Mouse (Mus musculus) MEL (cell line): ENCODE measurements around the gene Trp53tg5.

ENCODE experiments used
- CHD1 ChIP-seq: IDR thresholded peaks from 2 replicates; pipeline ENCODE4 v1.6.1; 2012; ENCODE audit warnings: low read depth, mild to moderate bottlenecking, inconsistent platforms, low read length, improper control_type of control experiment
- CTCF ChIP-seq, 3 experiments: IDR thresholded peaks in 2 of 3; conservative IDR thresholded peaks in 1 of 3; 2 replicates each; pipeline ENCODE4 v1.5.1; 2011 to 2012; ENCODE audit warnings: low read length in 3 of 3, low read depth in 2 of 3, mild to moderate bottlenecking in 2 of 3, improper control_type of control experiment in 1 of 3, inconsistent platforms in 1 of 3, mixed read lengths in 1 of 3, moderate library complexity in 1 of 3; ENCODE audit not compliant: control insufficient read depth in 1 of 3, insufficient read depth in 1 of 3, poor library complexity in 1 of 3, severe bottlenecking in 1 of 3
- E2F4 ChIP-seq: IDR thresholded peaks from 2 replicates; pipeline ENCODE4 v1.6.1; 2011; ENCODE audit warnings: low read depth, low read length, improper control_type of control experiment, borderline replicate concordance
- ZC3H11A ChIP-seq: IDR thresholded peaks from 2 replicates; pipeline ENCODE4 v1.6.1; 2012; ENCODE audit warnings: low read depth, mild to moderate bottlenecking, inconsistent platforms, low read length, improper control_type of control experiment

- no peak for TF ChIP-seq CHD1
- no peak for TF ChIP-seq ZC3H11A
- no peak for TF ChIP-seq E2F4
- no peak for TF ChIP-seq CTCF (IDR thresholded peaks at IDR 0.05 in 2 of 3, conservative IDR thresholded peaks at IDR 0.05 in 1 of 3; ENCODE audit: control insufficient read depth in 1 of 3, insufficient read depth in 1 of 3, low read depth in 2 of 3, low read length in 3 of 3, poor library complexity in 1 of 3, severe bottlenecking in 1 of 3)
These were observed 43.1 kb upstream of the Trp53tg5 start for GRCm38 (mm10) chr2:164516592-164516991.
